Mouse (Mus musculus) kidney, adult 2 months (tissue): ENCODE data around the gene B4galnt3.

Experiments used
- CTCF ChIP-seq: fragments of 200-500 bp; conservative IDR thresholded peaks from 2 replicates; pipeline ENCODE4 v1.5.1; 2011; ENCODE audit warnings: low read depth, mild to moderate bottlenecking, control low read depth, low read length, moderate library complexity, mixed read lengths; ENCODE audit not compliant: insufficient read depth, insufficient read length
- POLR2A ChIP-seq: fragments of 200-500 bp; IDR thresholded peaks from one replicate; pipeline ENCODE4 v1.6.1; 2011; ENCODE audit warnings: low read depth, low read length, control low read depth

DNA sequence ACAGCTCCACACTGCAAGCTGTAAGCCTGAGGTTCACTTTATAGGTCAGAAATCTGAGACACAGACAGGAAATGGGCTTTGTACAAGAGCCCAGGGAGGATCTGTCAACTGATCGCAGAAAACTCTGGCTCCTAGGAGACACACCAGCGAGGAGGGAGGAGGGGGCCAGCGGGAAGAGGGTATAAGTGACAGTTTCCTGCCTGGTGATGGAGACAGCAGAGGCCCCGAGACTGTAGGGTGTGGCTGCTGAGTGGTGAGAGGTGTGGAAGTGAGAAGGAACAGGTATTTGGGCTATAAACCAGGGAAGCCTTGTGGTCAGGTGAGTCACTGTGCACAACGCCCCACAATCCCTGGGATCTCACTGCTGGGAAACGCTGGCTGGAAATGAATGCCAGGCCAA lies 30.2 kb downstream of the B4galnt3 start:
- TF ChIP-seq POLR2A (no peak), CTCF (no peak)
